Mouse (Mus musculus) myocyte (in vitro differentiated cells): ENCODE measurements around the gene Zbp1. TPM values are rescaled to one million over a fixed set of nuclear protein-coding genes. Genes with fewer than 3 reads are reported as not detected.

Source experiments
- H3K27me3 ChIP-seq: one replicate; pipeline ENCODE4 v1.6.1; 2011; ENCODE audit not compliant: control insufficient read depth, insufficient read depth, insufficient read length
- H3K36me3 ChIP-seq: one replicate; pipeline ENCODE4 v1.6.1; 2011; ENCODE audit not compliant: control insufficient read depth, insufficient read depth
- H3K4me2 ChIP-seq: one replicate; pipeline ENCODE4 v1.6.1; 2011; ENCODE audit warnings: low read depth, control low read depth
- H3K4me3 ChIP-seq: one replicate; pipeline ENCODE4 v1.5.1; 2011; ENCODE audit warnings: mild to moderate bottlenecking, control low read depth, moderate library complexity
- H3K79me2 ChIP-seq: one replicate; pipeline ENCODE4 v1.6.1; 2011; ENCODE audit not compliant: control insufficient read depth, insufficient read depth
- H3ac ChIP-seq: one replicate; pipeline ENCODE4 v1.6.1; 2011; ENCODE audit not compliant: control insufficient read depth, insufficient read length
- CEBPB ChIP-seq: IDR thresholded peaks from 2 replicates; pipeline ENCODE4 v1.6.1; 2011; ENCODE audit warnings: mild to moderate bottlenecking, moderate library complexity; ENCODE audit not compliant: poor library complexity, insufficient read depth, severe bottlenecking
- E2F4 ChIP-seq: IDR thresholded peaks from one replicate; pipeline ENCODE4 v1.6.1; 2011; ENCODE audit warnings: mild to moderate bottlenecking, control low read depth, moderate library complexity; ENCODE audit not compliant: insufficient read depth
- MAX ChIP-seq: IDR thresholded peaks from one replicate; pipeline ENCODE4 v1.6.1; 2011; ENCODE audit warnings: low read depth, mild to moderate bottlenecking, control low read depth
- MYOD1 ChIP-seq, 3 experiments: IDR thresholded peaks; one replicate each; pipeline ENCODE4 v1.6.1; 2011; ENCODE audit warnings: control low read depth in 2 of 3, low read depth in 2 of 3, mild to moderate bottlenecking in 2 of 3, moderate library complexity in 1 of 3; ENCODE audit not compliant: insufficient read length in 2 of 3, control insufficient read depth in 1 of 3
- MYOG ChIP-seq, 3 experiments: IDR thresholded peaks; one replicate each; pipeline ENCODE4 v1.6.1; 2011; ENCODE audit warnings: control low read depth in 2 of 3, low read depth in 2 of 3, mild to moderate bottlenecking in 2 of 3; ENCODE audit not compliant: insufficient read length in 2 of 3, control insufficient read depth in 1 of 3, insufficient read depth in 1 of 3
- POLR2A ChIP-seq: IDR thresholded peaks from one replicate; pipeline ENCODE4 v1.6.1; 2011; ENCODE audit warnings: low read depth, mild to moderate bottlenecking, control low read depth, moderate library complexity; ENCODE audit not compliant: insufficient read length
- POLR2AphosphoS2 ChIP-seq: IDR thresholded peaks from one replicate; pipeline ENCODE4 v1.6.1; 2011; ENCODE audit warnings: low read depth, control low read depth; ENCODE audit not compliant: insufficient read length
- REST ChIP-seq: IDR thresholded peaks from one replicate; pipeline ENCODE4 v1.6.1; 2011; ENCODE audit warnings: mild to moderate bottlenecking, control low read depth, moderate library complexity; ENCODE audit not compliant: insufficient read depth, insufficient read length
- SRF ChIP-seq: IDR thresholded peaks from one replicate; pipeline ENCODE4 v1.6.1; 2011; ENCODE audit warnings: low read depth; ENCODE audit not compliant: control insufficient read depth, insufficient read length
- TCF12 ChIP-seq: IDR thresholded peaks from one replicate; pipeline ENCODE4 v1.6.1; 2011; ENCODE audit warnings: mild to moderate bottlenecking, control low read depth; ENCODE audit not compliant: poor library complexity, insufficient read depth, severe bottlenecking
- TCF3 ChIP-seq: IDR thresholded peaks from one replicate; pipeline ENCODE4 v1.6.1; 2011; ENCODE audit warnings: low read depth, control low read depth; ENCODE audit not compliant: insufficient read length
- USF1 ChIP-seq: IDR thresholded peaks from one replicate; pipeline ENCODE4 v1.6.1; 2011; ENCODE audit warnings: low read depth, mild to moderate bottlenecking, control low read depth, moderate library complexity
- polyA plus RNA-seq: library from polyadenylated mRNA; unstranded; fragments of >200 nt; fragmentation: generic; extraction: Trizol; gene quantifications from one replicate; pipeline ENCODE4 v1.2.1, GENCODE M21; 2012; ENCODE audit warnings: missing spikeins

The Zbp1 gene
- polyA plus RNA-seq, 1 experiment: 1.1 TPM

DNA sequence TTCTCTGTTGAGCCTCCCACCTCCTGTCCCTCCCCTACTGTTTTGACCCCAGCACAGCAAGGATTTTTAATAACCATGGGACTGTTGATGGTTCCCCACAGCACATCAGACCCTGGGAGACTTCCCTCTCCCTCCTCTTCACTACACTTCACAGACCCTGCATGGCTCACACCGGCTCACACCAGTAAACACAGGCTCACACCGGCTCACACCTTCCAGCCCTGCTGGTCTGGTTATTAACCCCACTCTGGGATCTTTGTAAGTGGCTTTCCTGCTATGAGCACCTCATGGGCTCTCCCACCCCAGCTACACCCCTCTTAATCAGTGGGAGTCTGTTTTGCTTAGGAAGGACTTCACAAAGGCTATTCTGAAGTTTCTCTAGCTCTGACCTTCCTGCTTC is 29.2 kb upstream of the Zbp1 start:
- TF ChIP-seq POLR2AphosphoS2 (no peak), REST (no peak), E2F4 (no peak), CEBPB (no peak), MAX (no peak), MYOD1 (IDR thresholded peaks at IDR 0.05; ENCODE audit: control insufficient read depth in 1 of 3, insufficient read length in 2 of 3, low read depth in 2 of 3) (no peak), POLR2A (no peak), TCF12 (no peak), SRF (no peak), USF1 (no peak), MYOG (IDR thresholded peaks at IDR 0.05; ENCODE audit: control insufficient read depth in 1 of 3, insufficient read depth in 1 of 3, insufficient read length in 2 of 3, low read depth in 2 of 3) (no peak)
- Histone ChIP-seq H3K4me2 (no peak overlapping the region), H3K36me3 (no peaks in the 10 kb centered on the region), H3ac (no peak overlapping the region), H3K4me3 (no peak overlapping the region), H3K27me3 (no peaks in the 10 kb centered on the region), H3K79me2 (peaks cover 100% of the 10 kb centered on the region)

- peak; percentile 28 for TF ChIP-seq POLR2AphosphoS2
- TF ChIP-seq SRF: no peak
- TF ChIP-seq MYOG (IDR thresholded peaks at IDR 0.05; ENCODE audit: control insufficient read depth in 1 of 3, insufficient read depth in 1 of 3, insufficient read length in 2 of 3, low read depth in 2 of 3): no peak
- TF ChIP-seq POLR2A: no peak
- H3K4me2 ChIP-seq: no peak overlapping the region
- no peak overlapping the region for H3ac ChIP-seq
- H3K36me3 ChIP-seq: peaks cover under 1% of the 10 kb centered on the region
- no peak overlapping the region for H3K4me3 ChIP-seq
- H3K27me3 ChIP-seq: no peaks in the 10 kb centered on the region
- H3K79me2 ChIP-seq: peaks cover 100% of the 10 kb centered on the region
These were observed 28.5 kb upstream of the Zbp1 start for GRCm38 (mm10) chr2:173247197-173247596.

DNA sequence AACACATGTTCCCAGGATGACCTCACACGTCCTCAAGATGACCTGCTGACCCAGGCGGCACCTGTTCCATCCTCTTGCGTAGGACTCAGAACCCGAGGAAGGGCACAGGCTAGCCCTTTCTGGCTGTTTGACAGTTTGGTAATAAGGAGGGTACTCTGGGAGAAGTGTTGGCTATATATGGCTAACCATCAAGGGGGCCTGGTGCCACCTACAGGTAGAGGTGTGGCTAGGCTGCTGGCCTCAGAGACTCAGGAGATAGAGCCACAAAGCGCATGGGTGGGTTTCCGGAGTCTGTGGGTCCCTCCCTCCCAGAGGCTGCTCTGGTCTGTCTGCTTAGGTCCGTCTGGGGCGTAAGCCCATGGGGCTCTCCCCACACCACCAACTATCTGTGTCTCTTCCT is 28.0 kb upstream of the Zbp1 start:
- H3ac ChIP-seq: no peak overlapping the region
- TF ChIP-seq TCF3 (no peak), USF1 (no peak), MAX (no peak), POLR2AphosphoS2 (no peak)
- peaks cover 100% of the 10 kb centered on the region for H3K79me2 ChIP-seq
- peaks cover 4% of the 10 kb centered on the region for H3K36me3 ChIP-seq
- H3K4me2 ChIP-seq: no peak overlapping the region
- no peaks in the 10 kb centered on the region for H3K27me3 ChIP-seq
- H3K4me3 ChIP-seq: no peak overlapping the region

- Histone ChIP-seq H3K4me2 (no peak overlapping the region), H3K36me3 (peaks cover 14% of the 10 kb centered on the region), H3K79me2 (peaks cover 100% of the 10 kb centered on the region), H3ac (no peak overlapping the region), H3K4me3 (no peak overlapping the region), H3K27me3 (no peaks in the 10 kb centered on the region)
- peak; percentile 27 for TF ChIP-seq POLR2A
- TF ChIP-seq USF1: no peak
These were observed 26.5 kb upstream of the Zbp1 start for GRCm38 (mm10) chr2:173245258-173245657.

- no peak overlapping the region for H3ac ChIP-seq
- H3K27me3 ChIP-seq: no peaks in the 10 kb centered on the region
- H3K79me2 ChIP-seq: peaks cover 100% of the 10 kb centered on the region
- no peak overlapping the region for H3K4me3 ChIP-seq
- peaks cover 14% of the 10 kb centered on the region for H3K36me3 ChIP-seq
- no peak overlapping the region for H3K4me2 ChIP-seq
- TF ChIP-seq MAX (no peak), CEBPB (no peak), REST (no peak), TCF12 (no peak), TCF3 (no peak), USF1 (no peak), MYOD1 (IDR thresholded peaks at IDR 0.05; ENCODE audit: control insufficient read depth in 1 of 3, insufficient read length in 2 of 3, low read depth in 2 of 3) (no peak), POLR2AphosphoS2 (no peak), MYOG (IDR thresholded peaks at IDR 0.05; ENCODE audit: control insufficient read depth in 1 of 3, insufficient read depth in 1 of 3, insufficient read length in 2 of 3, low read depth in 2 of 3) (no peak), SRF (no peak), E2F4 (no peak), POLR2A (no peak)
These were observed 25.4 kb upstream of the Zbp1 start for GRCm38 (mm10) chr2:173244108-173244507.
